Mouse (Mus musculus) liver, embryonic 14.5 days (tissue): ENCODE data around the gene Dnajc16.

Experiments used
- CTCF ChIP-seq: IDR thresholded peaks from 2 replicates; pipeline ENCODE4 v1.5.1; 2016; ENCODE audit warnings: antibody characterized with exemption, low read depth, control low read depth
- EP300 ChIP-seq: IDR thresholded peaks from 2 replicates; pipeline ENCODE4 v1.6.1; 2016; ENCODE audit warnings: antibody characterized with exemption, low read depth

DNA sequence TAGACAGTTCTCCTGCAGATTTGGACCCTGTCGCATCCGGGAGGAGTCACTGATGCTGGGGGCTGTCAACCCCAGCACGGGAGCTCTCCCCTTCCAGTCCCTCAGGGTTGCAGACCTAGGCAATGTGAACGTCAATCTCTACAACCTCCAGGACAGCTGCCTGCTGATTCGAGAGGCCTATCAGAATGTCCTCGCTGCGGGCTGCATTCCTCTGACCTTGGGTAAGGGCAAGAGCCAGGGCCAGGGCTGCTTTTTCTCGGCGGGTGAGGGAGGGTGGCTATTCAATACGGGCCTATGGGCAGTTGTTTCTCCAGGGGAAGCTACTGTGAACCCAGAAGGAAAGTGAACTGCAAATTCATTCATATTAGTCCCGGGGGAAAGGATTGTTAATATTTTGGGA, 41.2 kb downstream of the Dnajc16 start:
- TF ChIP-seq EP300 (no peak), CTCF (no peak)
